Mouse (Mus musculus) liver, postnatal 0 days (tissue): ENCODE measurements at regions not wholly inside any gene's neighbourhood (a gene's known extent, or its start where the extent isn't known, plus 50 kb on each side); places are given as distances from the start of the nearest gene placed in this dataset.

Source experiments
- CTCF ChIP-seq: sonication (generic); IDR thresholded peaks from 2 replicates; pipeline ENCODE4 v1.5.1; 2016; ENCODE audit warnings: antibody characterized with exemption, low read depth
- EP300 ChIP-seq: IDR thresholded peaks from 2 replicates; pipeline ENCODE4 v1.6.1; 2016; ENCODE audit warnings: antibody characterized with exemption, low read depth, mild to moderate bottlenecking

- TF ChIP-seq CTCF: no peak
- TF ChIP-seq EP300: no peak
These were observed 123.8 kb upstream of the Med13l start for GRCm38 (mm10) chr5:118436474-118437306.
